Mouse (Mus musculus): ENCODE data around the gene Ikbip.

- no peak for TF ChIP-seq POLR2A (IDR thresholded peaks at IDR 0.05; ENCODE audit: low read depth, low read length)
- TF ChIP-seq CTCF (conservative IDR thresholded peaks at IDR 0.05; ENCODE audit: insufficient read depth, insufficient read length, low read depth, low read length), result no peak
Observed at GRCm38 (mm10) chr10:91128551-91129160, 45.9 kb downstream of the Ikbip start.

Measured in kidney, adult 2 months (tissue).